Mouse (Mus musculus) cerebellum, adult 18-20 months (tissue): ENCODE data around the gene Syngap1.

ENCODE experiments used
- DNase-seq, 2 experiments: peaks; one replicate each; pipeline ENCODE4 v3.0.0; 2021

The Syngap1 gene

GRCm38 (mm10) chr17:26936921-26937695 lies 3.9 kb upstream of the Syngap1 start:
- no peak for DNase-seq

DNA sequence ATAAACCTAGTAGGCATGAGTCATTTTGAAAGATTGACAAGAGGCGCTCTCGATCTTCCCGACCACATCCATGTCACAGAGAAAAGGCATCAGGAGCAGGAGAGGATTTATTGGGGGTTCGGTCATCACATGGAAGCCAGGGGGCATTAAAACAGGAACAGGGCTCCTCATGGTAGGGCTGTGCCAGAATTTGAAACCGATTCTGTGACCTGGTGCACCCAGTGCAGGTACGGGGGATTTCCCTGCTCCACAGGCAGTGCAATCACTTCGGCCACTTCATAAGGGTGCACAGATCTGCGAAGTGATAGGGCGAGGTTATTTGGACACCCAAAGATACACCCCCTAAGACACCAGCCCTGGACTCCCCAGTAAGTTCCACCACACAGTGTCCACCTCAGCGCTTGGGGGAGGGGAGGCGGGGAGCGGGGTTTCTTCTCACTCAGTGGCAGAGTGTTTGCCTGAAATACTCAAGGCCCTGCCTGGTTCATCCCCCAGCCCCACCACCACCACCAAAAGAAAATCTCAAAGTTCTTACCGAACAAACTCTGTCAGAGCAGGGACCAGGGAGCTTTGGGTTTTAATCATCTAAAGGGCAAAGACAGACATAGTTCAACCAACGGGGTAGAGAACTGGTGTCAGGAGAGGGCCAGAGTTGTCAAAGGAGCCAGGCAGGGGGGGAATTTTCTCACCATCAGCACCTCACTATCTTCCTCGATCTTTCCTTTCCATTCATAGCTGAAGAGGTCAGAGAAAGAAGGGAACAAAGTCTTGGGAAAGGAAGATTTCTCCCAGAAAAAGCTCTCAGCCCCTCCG lies 3.0 kb upstream of the Syngap1 start:
- no peak for DNase-seq

GRCm38 (mm10) chr17:26938731-26939130 lies 2.3 kb upstream of the Syngap1 start:
- DNase-seq, result peak; percentile 45 to 55

DNA sequence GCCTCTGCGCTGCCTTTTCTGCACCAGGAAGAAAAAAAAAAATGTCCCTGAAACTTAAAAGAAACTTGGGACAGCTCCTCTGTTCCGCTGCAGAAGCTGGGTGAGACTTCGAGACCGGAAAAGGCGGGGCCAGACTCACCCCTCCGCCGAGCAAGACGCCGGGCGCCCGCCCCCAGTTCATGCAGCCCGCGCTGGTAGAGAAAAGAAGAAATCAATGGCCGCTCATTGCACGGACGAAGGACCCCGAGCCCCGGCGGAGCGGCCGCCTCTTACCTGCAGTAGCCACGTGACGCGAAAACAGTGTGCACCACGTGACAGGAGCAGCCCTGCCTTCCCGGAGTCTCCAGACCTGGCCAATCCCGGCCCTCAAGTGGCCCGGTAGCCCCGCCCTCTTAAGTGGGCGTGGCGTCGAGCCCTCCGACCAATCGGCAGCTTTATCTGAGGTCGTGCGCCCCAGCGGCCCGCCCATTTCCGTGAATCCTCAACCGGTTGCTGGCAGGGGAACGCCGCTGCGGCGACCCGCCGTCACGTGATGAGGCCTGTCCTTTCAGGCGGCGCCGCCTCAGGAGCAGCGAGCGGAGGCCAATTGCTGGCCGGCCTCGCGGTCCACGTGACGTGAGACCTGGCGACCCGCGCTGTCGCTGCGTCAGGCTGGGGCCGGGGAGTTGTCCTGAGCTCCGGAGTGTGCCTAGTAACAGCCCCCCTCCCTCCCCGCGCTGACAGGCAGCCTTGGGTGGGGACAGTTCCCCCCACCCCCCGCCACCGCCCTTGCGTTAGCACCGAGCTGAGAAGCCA lies 1.7 kb upstream of the Syngap1 start, which contains the start of gene Cuta:
Gene Cuta, minus strand, starts transcription at position 392 of the 795 bp plus-strand sequence.
- peak; percentile 100 for DNase-seq

GRCm38 (mm10) chr17:26939973-26940300 lies 1.1 kb upstream of the Syngap1 start:
- DNase-seq, result no peak

DNA sequence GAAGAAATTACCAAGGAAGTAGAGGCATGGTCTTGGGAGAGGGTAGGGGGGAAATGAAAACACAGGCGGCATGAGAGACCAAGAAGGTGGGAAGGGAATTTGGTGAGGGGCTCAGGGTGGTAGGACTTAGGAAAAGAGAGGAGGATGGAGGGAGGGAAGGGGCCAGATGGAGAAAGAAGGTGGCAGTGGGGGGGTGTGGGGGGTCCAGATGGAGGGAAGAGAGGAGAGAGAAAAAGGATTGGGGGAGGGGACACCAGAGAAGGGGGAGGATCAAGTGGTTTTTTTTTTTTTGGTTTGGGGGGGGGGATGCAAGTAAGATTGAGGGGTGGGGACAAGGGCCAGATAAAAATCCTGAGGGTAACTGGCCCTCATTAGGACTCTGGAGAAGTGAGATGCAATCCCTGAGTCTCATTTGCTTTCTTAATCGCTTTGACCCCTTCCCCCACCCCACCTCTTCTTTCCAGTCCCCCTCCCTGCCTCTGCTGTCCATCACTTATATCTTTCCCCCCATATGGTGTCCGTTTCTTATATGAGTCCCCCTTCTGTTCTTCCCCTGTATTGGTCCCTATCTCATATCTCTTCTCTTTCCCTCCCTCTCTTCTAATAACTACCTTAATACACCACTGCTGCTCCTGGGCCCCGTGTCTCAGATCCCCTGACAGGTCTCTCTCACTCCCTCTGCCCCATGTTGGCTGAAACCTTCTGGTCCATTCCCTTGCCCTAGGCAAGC lies 953 bp downstream of the Syngap1 start:
- DNase-seq, result no peak

- DNase-seq, result no peak
Observed at GRCm38 (mm10) chr17:26945824-26946495, 4.9 kb downstream of the Syngap1 start.

- DNase-seq, result peak; percentile 88 to 91
Observed at GRCm38 (mm10) chr17:26946567-26946966, 5.5 kb downstream of the Syngap1 start.

DNA sequence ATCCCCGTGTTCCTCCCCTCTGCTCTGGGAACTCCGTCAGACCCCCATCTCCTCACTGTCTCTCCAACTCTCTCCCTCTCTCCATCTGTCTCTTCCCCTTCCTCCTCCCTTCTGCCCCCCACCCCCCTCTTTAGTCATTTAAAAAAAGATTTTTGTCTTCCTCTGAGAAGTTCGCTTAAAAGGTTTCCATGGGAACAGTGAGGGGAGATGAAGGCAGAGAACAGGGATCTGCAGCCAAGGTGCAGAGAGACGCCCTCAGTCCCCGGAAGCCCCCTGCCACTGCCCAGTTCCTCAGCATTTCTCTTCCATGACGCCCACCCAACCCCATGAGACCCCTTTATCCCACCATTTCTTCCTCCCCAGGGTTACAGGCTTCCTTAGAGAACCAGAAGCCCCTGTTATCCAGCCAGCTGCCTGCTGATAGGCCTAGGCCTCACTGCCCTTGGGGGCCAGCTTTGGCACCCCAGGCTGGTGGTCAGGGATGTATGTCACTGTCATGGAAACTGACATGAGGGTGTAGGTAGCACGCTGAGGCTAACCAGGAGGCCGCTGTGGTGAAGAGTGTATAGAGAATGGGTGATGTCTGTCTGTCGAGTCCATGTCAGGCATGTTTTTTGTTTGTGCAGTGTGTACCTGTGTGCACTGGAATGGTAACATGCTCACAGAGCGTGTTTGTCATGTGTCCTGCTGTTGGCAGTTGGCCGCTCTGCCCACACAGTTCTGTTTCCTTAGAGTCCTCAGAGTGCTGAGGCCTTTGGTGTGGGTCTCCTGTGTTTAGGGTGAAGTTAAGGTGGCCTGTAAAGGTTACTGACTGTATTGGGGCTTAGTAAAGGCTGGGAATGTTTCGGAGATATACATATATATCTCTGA lies 6.4 kb downstream of the Syngap1 start:
- DNase-seq, result no peak

GRCm38 (mm10) chr17:26948316-26949050 lies 7.4 kb downstream of the Syngap1 start:
- peak; percentile 56 to 69 for DNase-seq

DNA sequence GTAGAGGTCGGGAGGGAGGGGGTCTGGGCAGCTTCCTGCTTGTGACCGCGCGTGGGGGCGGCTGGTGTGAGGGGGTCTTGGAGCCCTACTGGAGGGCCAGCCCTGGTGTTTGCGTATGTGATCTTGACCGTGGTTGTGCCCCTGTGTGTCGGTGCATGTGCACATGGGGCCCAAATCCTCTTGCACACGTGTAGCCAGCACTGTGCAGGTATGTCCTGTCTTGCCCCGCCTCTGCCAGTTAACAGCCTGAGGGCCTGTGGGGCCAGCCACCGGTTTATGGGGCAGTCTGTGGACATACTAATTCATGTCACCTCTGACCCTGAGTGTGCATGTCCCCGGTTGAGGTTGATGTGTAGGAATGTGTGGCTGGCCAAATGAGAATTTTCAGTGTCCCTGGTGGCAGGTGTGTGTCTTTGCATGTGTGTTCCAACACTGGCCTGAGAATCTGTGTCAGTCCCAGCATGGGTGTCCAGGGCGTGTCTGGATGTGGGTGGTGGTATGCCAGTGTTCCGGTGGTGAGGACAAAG lies 8.1 kb downstream of the Syngap1 start:
- no peak for DNase-seq

DNA sequence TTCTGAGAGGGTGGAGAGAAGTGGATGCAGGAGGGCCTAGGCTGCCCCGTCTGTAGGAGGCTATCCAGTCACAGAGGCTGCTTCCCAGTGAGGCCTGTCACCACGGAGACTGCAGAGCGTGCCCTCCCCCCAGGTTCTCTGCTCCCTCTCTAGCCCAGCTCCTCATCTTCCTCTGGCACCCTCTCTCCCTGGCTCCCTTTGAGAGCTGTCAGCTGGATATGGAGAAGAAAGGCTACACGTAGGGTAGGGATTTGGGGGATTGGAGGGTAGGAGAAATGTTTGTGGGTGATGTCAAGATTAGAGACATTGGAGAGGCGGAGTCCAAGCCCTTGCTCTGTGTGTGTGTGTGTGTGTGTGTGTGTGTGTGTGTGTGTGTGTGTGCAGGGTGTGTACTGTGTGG lies 8.8 kb downstream of the Syngap1 start:
- DNase-seq, result no peak

GRCm38 (mm10) chr17:26950560-26951288 lies 9.7 kb downstream of the Syngap1 start:
- DNase-seq, result peak in 1 of 2 experiments; percentile 3

DNA sequence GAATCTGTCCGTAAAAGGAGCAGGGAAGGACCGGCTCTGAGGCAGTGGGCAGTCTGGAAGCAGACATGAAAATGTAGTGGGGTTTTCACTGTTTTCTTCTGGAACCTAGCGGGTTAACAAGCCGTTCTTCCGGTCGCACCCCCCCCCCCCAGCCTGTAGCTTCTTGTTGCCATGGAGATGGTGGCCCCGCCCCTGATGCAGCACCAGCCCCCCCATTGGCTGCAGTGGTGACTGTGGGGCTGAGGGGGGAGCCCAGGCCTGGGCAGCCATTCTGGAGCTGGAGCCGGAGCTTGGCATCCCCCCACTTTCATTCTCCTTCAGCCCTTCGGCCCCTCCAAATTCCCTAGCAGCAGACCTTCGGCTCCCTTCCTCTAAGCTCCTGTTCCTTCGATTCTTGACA lies 10.4 kb downstream of the Syngap1 start:
- peak in 1 of 2 experiments; percentile 49 for DNase-seq

DNA sequence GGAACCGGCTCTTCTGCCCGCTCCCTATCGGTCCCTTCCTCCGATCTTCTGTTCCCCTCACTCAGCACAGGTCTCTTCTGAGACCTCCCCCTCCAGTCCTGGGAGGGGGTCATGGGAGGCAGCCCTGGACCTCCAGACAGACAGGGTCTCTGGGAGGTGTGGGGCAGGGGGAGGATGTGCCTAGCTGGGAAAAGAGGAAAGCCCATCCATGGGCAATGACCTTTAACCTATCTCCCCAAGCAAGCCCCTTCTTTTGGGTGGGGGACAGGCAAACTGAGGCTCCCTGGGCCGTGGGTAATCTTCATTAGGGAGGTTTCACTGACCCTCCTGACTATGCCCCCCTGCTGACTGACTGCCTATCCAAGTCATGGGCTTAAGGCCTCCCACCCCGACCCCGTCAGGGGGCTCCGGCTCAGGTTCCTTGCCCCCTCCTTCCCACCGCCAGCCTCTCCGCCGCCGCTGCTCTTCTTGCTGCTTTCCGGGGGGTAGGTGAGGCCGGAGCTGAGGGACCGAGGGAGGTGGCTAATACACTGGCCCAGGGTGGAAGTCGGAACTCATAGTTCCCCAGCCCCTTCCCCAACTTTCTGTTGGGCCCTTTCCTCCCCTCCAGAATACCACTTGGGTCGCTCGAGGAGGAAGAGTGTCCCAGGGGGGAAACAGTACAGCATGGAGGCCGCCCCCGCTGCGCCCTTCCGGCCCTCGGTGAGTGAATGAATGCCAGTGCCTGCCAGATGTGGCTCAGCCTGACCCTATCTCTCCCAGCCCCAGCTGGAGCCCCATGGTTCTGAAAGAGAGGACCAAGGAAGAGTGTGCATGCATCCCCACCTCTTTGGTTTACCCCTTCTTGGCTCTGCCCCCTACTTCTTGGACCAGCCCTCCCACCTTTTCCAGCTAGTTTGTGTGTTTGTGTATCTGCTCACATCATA lies 11.2 kb downstream of the Syngap1 start:
- peak in 1 of 2 experiments; percentile 16 for DNase-seq

DNA sequence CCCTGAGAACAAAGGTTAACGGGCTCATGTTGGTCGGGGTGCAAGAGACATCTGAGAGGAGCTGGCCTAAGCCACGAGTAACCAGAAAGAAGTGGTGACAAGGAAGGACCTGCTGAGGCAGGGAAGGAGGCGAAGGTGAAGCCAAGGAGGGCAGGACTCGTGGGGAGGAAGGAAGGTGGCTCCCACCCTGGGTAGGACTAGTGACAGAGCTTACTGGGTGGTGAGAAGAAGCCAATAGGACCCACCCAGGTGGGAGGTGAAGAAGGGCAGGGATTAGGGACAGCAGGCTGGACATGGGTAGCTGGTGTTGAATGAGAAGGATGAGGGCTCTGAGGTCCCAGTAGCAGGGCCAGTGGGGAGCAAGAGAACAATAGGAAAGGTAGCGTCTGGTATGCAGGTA lies 12.1 kb downstream of the Syngap1 start:
- no peak for DNase-seq

GRCm38 (mm10) chr17:26953726-26954125 lies 12.7 kb downstream of the Syngap1 start:
- DNase-seq, result no peak

DNA sequence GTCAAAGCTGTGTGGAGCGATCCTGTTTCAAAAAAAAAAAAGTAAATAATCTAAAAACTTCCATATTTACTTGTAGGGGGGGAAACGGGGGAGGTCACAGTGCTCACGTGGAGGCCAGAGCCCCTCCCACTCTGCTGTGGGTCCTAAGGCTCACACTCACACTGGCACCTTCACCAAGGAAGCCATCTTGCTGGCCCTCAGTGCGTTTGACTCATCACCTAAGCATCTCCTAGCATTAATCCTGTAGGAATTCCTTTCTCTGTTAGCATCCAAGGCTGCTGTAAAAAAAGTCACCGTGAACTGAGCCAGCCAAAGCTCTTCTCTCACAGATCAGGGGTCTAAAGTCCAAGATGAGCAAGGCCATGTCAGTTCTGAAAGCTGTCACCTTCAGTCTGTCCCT lies 15.3 kb downstream of the Syngap1 start:
- DNase-seq, result no peak
